Mouse (Mus musculus) adrenal gland, postnatal 36 days (tissue): ENCODE results near the gene Agbl5. TPM values are rescaled to one million over a fixed set of nuclear protein-coding genes. Genes with fewer than 3 reads are reported as not detected.
A peak's percentile ranks its signal among the peaks of the same experiment; 100 is the strongest.

ENCODE experiments used
- DNase-seq, 2 experiments: peaks; one replicate each; pipeline ENCODE4 v3.0.0; 2021; ENCODE audit warnings: mixed read lengths in 1 of 2
- total RNA-seq, 2 experiments: library from RNA; stranded (reverse); gene quantifications; 2 replicates each; pipeline ENCODE4 v1.2.3; 2021

The Agbl5 gene
- total RNA-seq, 2 experiments from 2014 or later, result 6.6 to 12.2 TPM

GRCm38 (mm10) chr5:30887331-30887761, 1.1 kb upstream of the Agbl5 start:
- DNase-seq, result peak; percentile 61 to 71

GRCm38 (mm10) chr5:30887858-30888336, 597 bp upstream of the Agbl5 start:
- DNase-seq, result peak; percentile 90 to 91

GRCm38 (mm10) chr5:30889088-30889754, 727 bp downstream of the Agbl5 start:
- no peak for DNase-seq

- DNase-seq, result no peak
These were observed 1.9 kb downstream of the Agbl5 start for GRCm38 (mm10) chr5:30890375-30890774.

- DNase-seq, result no peak
These were observed 13.4 kb downstream of the Agbl5 start for GRCm38 (mm10) chr5:30901860-30902259.

GRCm38 (mm10) chr5:30907413-30908059, 19.0 kb downstream of the Agbl5 start, which contains the start of gene Ost4:
Gene Ost4, minus strand, starts transcription at chr5:30907788.
- DNase-seq, result peak; percentile 99

- no peak for DNase-seq
These were observed 20.2 kb downstream of the Agbl5 start for GRCm38 (mm10) chr5:30908426-30909299.

GRCm38 (mm10) chr5:30909300-30909659, 20.8 kb downstream of the Agbl5 start:
- DNase-seq, result peak in 1 of 2 experiments; percentile 65

GRCm38 (mm10) chr5:30909863-30910262, 21.4 kb downstream of the Agbl5 start:
- DNase-seq, result no peak

- DNase-seq, result no peak
These were observed 22.0 kb downstream of the Agbl5 start for GRCm38 (mm10) chr5:30910481-30910880.

- DNase-seq, result no peak
These were observed 23.7 kb downstream of the Agbl5 start for GRCm38 (mm10) chr5:30912156-30912555.

GRCm38 (mm10) chr5:30913060-30913841, 24.8 kb downstream of the Agbl5 start, which contains the start of gene Emilin1:
Gene Emilin1, plus strand, starts transcription at chr5:30913402.
- DNase-seq, result peak; percentile 48 to 63

- no peak for DNase-seq
These were observed 25.7 kb downstream of the Agbl5 start for GRCm38 (mm10) chr5:30914101-30914635.

- no peak for DNase-seq
These were observed 26.4 kb downstream of the Agbl5 start for GRCm38 (mm10) chr5:30914849-30915248.

GRCm38 (mm10) chr5:30915456-30915855, 27.0 kb downstream of the Agbl5 start:
- DNase-seq, result no peak

- DNase-seq, result peak; percentile 85 to 91
These were observed 27.5 kb downstream of the Agbl5 start for GRCm38 (mm10) chr5:30915974-30916433.

GRCm38 (mm10) chr5:30916841-30917240, 28.3 kb downstream of the Agbl5 start:
- no peak for DNase-seq

GRCm38 (mm10) chr5:30917348-30917747, 28.9 kb downstream of the Agbl5 start:
- no peak for DNase-seq

GRCm38 (mm10) chr5:30917891-30918670, 29.6 kb downstream of the Agbl5 start:
- no peak for DNase-seq

GRCm38 (mm10) chr5:30918691-30919090, 30.2 kb downstream of the Agbl5 start:
- DNase-seq, result no peak
